Mouse (Mus musculus) kidney, embryonic 14.5 days (tissue): ENCODE data around the gene Gm5565. TPM values are rescaled to one million over a fixed set of nuclear protein-coding genes. Genes with fewer than 3 reads are reported as not detected.
"Not testable (repeated sequence)": the region's sequence is repeated elsewhere in the genome, so short reads cannot be mapped to it uniquely, and the experiment has no call there.

Experiments used
- ATAC-seq: fragments of 200-750 bp; cut with Nextera tagmentation; 2 replicates; pipeline ENCODE4 v1.8.0; 2017; ENCODE audit warnings: moderate number of reproducible peaks, mild to moderate bottlenecking, moderate TSS enrichment, moderate library complexity; ENCODE audit not compliant: low FRiP score, low TSS enrichment
- H3K27ac ChIP-seq: fragments of 300-500 bp; sonication (generic); 2 replicates; pipeline ENCODE4 v1.5.1; 2014; ENCODE audit warnings: low read depth, mild to moderate bottlenecking, low read length, moderate library complexity, mixed read lengths
- H3K27me3 ChIP-seq: fragments of 300-500 bp; sonication (generic); 2 replicates; pipeline ENCODE4 v1.6.1; 2014; ENCODE audit warnings: mild to moderate bottlenecking, low read length; ENCODE audit not compliant: control insufficient read depth, insufficient read depth
- H3K36me3 ChIP-seq: fragments of 300-500 bp; sonication (generic); 2 replicates; pipeline ENCODE4 v1.6.1; 2014; ENCODE audit warnings: low read length, mixed read lengths; ENCODE audit not compliant: control insufficient read depth, insufficient read depth
- H3K4me1 ChIP-seq: fragments of 300-500 bp; sonication (generic); 2 replicates; pipeline ENCODE4 v1.6.1; 2014; ENCODE audit warnings: low read length, mixed read lengths; ENCODE audit not compliant: control insufficient read depth, insufficient read depth
- H3K4me2 ChIP-seq: fragments of 300-500 bp; sonication (generic); replicated peaks from 2 replicates; pipeline ENCODE4 v1.6.1; 2014; ENCODE audit warnings: low read depth, mild to moderate bottlenecking, low read length
- H3K4me3 ChIP-seq: fragments of 300-500 bp; sonication (generic); 2 replicates; pipeline ENCODE4 v1.5.1; 2014; ENCODE audit warnings: mild to moderate bottlenecking, low read length
- H3K9ac ChIP-seq: fragments of 300-500 bp; sonication (generic); 2 replicates; pipeline ENCODE4 v1.6.1; 2014; ENCODE audit warnings: low read depth, mild to moderate bottlenecking, low read length, moderate library complexity
- H3K9me3 ChIP-seq: fragments of 300-500 bp; sonication (generic); 2 replicates; pipeline ENCODE4 v1.6.1; 2016; ENCODE audit warnings: low read length; ENCODE audit not compliant: control insufficient read depth
- WGBS: fragments of 180-500 bp; shearing (Covaris S2); extraction: QIAGEN DNeasy Blood & Tissue Kit; methylation state at CpG from one replicate; pipeline ENCODE4 v1.1.7; 2014; 5-methylcytosine and 5-hydroxymethylcytosine counted together
- polyA plus RNA-seq: library from polyadenylated mRNA; unstranded; fragments of >200 nt; fragmentation: Nextera tagmentation; extraction: Ambion mirVana; gene quantifications from 2 replicates; pipeline ENCODE4 v1.2.1, GENCODE M21; 2014

The Gm5565 gene
- not detected in 2 replicates for polyA plus RNA-seq

GRCm38 (mm10) chr5:146160439-146160838, at the start of gene Gm5565:
Gene Gm5565 (minus strand): TSS chr5:146160539.
- not testable (repeated sequence) for H3K9me3 ChIP-seq, H3K27me3 ChIP-seq, H3K9ac ChIP-seq, H3K27ac ChIP-seq, ATAC-seq, H3K4me1 ChIP-seq, H3K36me3 ChIP-seq, H3K4me2 ChIP-seq, H3K4me3 ChIP-seq
- 94% methylated on average over 3 of the region's 3 CpGs for WGBS

GRCm38 (mm10) chr5:146205537-146205936, 45.2 kb upstream of the Gm5565 start:
- 37% methylated on average over 5 of the region's 5 CpGs for WGBS
- no peak overlapping the region for H3K4me2 ChIP-seq
- peaks cover 6% of the 10 kb centered on the region; the same call in 1 of the 2 replicates for H3K4me1 ChIP-seq
- ATAC-seq = peak; percentile 98
- no peaks in the 10 kb centered on the region for H3K9me3 ChIP-seq
- H3K4me3 ChIP-seq = no peak overlapping the region
- H3K27ac ChIP-seq = peak overlapping the region; percentile 74; the same call in 1 of the 2 replicates
- peaks cover 45% of the 10 kb centered on the region for H3K36me3 ChIP-seq
- no peak overlapping the region for H3K9ac ChIP-seq
- no peaks in the 10 kb centered on the region for H3K27me3 ChIP-seq

GRCm38 (mm10) chr5:146203921-146204320, 43.6 kb upstream of the Gm5565 start:
- no peaks in the 10 kb centered on the region for H3K27me3 ChIP-seq
- peaks cover 32% of the 10 kb centered on the region for H3K36me3 ChIP-seq
- no peak overlapping the region for H3K4me2 ChIP-seq
- ATAC-seq = no peak
- H3K27ac ChIP-seq = no peak overlapping the region
- H3K9ac ChIP-seq = no peak overlapping the region
- WGBS = 87% methylated on average over 2 of the region's 2 CpGs
- no peaks in the 10 kb centered on the region for H3K9me3 ChIP-seq
- peaks cover 6% of the 10 kb centered on the region; the same call in 1 of the 2 replicates for H3K4me1 ChIP-seq
- no peak overlapping the region for H3K4me3 ChIP-seq

- no peak for ATAC-seq
- no peak overlapping the region for H3K9ac ChIP-seq
- H3K4me1 ChIP-seq = no peaks in the 10 kb centered on the region
- no peaks in the 10 kb centered on the region for H3K27me3 ChIP-seq
- 95% methylated on average over 6 of the region's 6 CpGs for WGBS
- no peak overlapping the region for H3K4me2 ChIP-seq
- H3K36me3 ChIP-seq = peaks cover 18% of the 10 kb centered on the region
- no peak overlapping the region for H3K4me3 ChIP-seq
- H3K27ac ChIP-seq = no peak overlapping the region
- H3K9me3 ChIP-seq = no peaks in the 10 kb centered on the region
Measured at GRCm38 (mm10) chr5:146200580-146200979, 40.2 kb upstream of the Gm5565 start.

- H3K4me2 ChIP-seq = no peak overlapping the region
- no peak overlapping the region for H3K9ac ChIP-seq
- H3K27ac ChIP-seq = no peak overlapping the region
- H3K27me3 ChIP-seq = no peaks in the 10 kb centered on the region
- WGBS = 75% methylated on average over 2 of the region's 2 CpGs
- H3K9me3 ChIP-seq = no peaks in the 10 kb centered on the region
- peaks cover 11% of the 10 kb centered on the region for H3K36me3 ChIP-seq
- no peak overlapping the region for H3K4me3 ChIP-seq
- no peak; the same call in 1 of the 2 replicates for ATAC-seq
- no peaks in the 10 kb centered on the region for H3K4me1 ChIP-seq
Measured at GRCm38 (mm10) chr5:146199540-146199939, 39.2 kb upstream of the Gm5565 start.

- Histone ChIP-seq H3K36me3 (peaks cover 7% of the 10 kb centered on the region), H3K4me2 (no peak overlapping the region), H3K4me1 (no peaks in the 10 kb centered on the region), H3K9ac (no peak overlapping the region), H3K27ac (no peak overlapping the region), H3K9me3 (no peaks in the 10 kb centered on the region), H3K4me3 (no peak overlapping the region), H3K27me3 (no peaks in the 10 kb centered on the region)
- 0 out of 2 replicates have a peak, but pooled peaks have one; percentile 43 for ATAC-seq
Measured at GRCm38 (mm10) chr5:146199073-146199472, 38.7 kb upstream of the Gm5565 start.

GRCm38 (mm10) chr5:146193360-146193759, 33.0 kb upstream of the Gm5565 start:
- ATAC-seq = no peak
- Histone ChIP-seq H3K9ac (no peak overlapping the region), H3K4me2 (no peak overlapping the region), H3K4me3 (no peak overlapping the region), H3K36me3 (no peaks in the 10 kb centered on the region), H3K27ac (no peak overlapping the region), H3K9me3 (no peaks in the 10 kb centered on the region), H3K4me1 (no peaks in the 10 kb centered on the region), H3K27me3 (no peaks in the 10 kb centered on the region)
- 79% methylated on average over 8 of the region's 8 CpGs for WGBS

GRCm38 (mm10) chr5:146190501-146191269, 30.3 kb upstream of the Gm5565 start:
- no peak overlapping the region for H3K9ac ChIP-seq
- no peaks in the 10 kb centered on the region for H3K36me3 ChIP-seq
- no peaks in the 10 kb centered on the region for H3K27me3 ChIP-seq
- H3K9me3 ChIP-seq = no peaks in the 10 kb centered on the region
- no peak for ATAC-seq
- no peaks in the 10 kb centered on the region for H3K4me1 ChIP-seq
- no peak overlapping the region for H3K4me3 ChIP-seq
- H3K27ac ChIP-seq = no peak overlapping the region
- 60% methylated on average over 3 of the region's 3 CpGs for WGBS
- no peak overlapping the region for H3K4me2 ChIP-seq

- H3K4me2 ChIP-seq = no peak overlapping the region
- H3K9me3 ChIP-seq = no peaks in the 10 kb centered on the region
- 66% methylated on average over 4 of the region's 4 CpGs for WGBS
- H3K27me3 ChIP-seq = no peaks in the 10 kb centered on the region
- no peak overlapping the region for H3K4me3 ChIP-seq
- H3K4me1 ChIP-seq = no peaks in the 10 kb centered on the region
- no peaks in the 10 kb centered on the region for H3K36me3 ChIP-seq
- no peak overlapping the region for H3K9ac ChIP-seq
- ATAC-seq = no peak
- no peak overlapping the region for H3K27ac ChIP-seq
Measured at GRCm38 (mm10) chr5:146190093-146190492, 29.8 kb upstream of the Gm5565 start.
